Mouse (Mus musculus) MEL (cell line): ENCODE data around the gene Otogl. TPM values are rescaled to one million over a fixed set of nuclear protein-coding genes. Genes with fewer than 3 reads are reported as not detected.

ENCODE experiments used
- DNase-seq: peaks from one replicate; pipeline ENCODE4 v3.0.0; 2011; ENCODE audit warnings: low read depth, low spot score
- H3K27ac ChIP-seq: 2 replicates; pipeline ENCODE4 v1.5.1; 2012; ENCODE audit warnings: low read depth, mild to moderate bottlenecking, control low read depth, low read length, moderate library complexity; ENCODE audit not compliant: control insufficient read depth
- H3K27me3 ChIP-seq, 2 experiments: fragments of 150-350 bp in 1 of 2; sonication (generic) in 1 of 2; 2 replicates each; pipeline ENCODE4 v1.6.1; 2012; ENCODE audit warnings: low read length in 2 of 2, mild to moderate bottlenecking in 2 of 2, improper control_type of control experiment in 1 of 2, moderate library complexity in 1 of 2; ENCODE audit not compliant: insufficient read depth in 2 of 2, control insufficient read depth in 1 of 2
- H3K36me3 ChIP-seq, 2 experiments: 2 replicates each; pipeline ENCODE4 v1.6.1; 2012 to 2014; ENCODE audit warnings: low read length in 2 of 2, improper control_type of control experiment in 1 of 2, inconsistent platforms in 1 of 2, mild to moderate bottlenecking in 1 of 2; ENCODE audit not compliant: insufficient read depth in 2 of 2, control insufficient read depth in 1 of 2
- H3K4me1 ChIP-seq, 2 experiments: fragments of 150-350 bp in 1 of 2; sonication (generic) in 1 of 2; 2 replicates each; pipeline ENCODE4 v1.6.1; 2012; ENCODE audit warnings: low read length in 2 of 2, improper control_type of control experiment in 1 of 2, mild to moderate bottlenecking in 1 of 2; ENCODE audit not compliant: insufficient read depth in 2 of 2, control insufficient read depth in 1 of 2
- H3K4me3 ChIP-seq, 2 experiments: fragments of 150-350 bp in 1 of 2; sonication (generic) in 1 of 2; 2 replicates each; pipeline ENCODE4 v1.5.1; 2012; ENCODE audit warnings: low read depth in 2 of 2, low read length in 2 of 2, mild to moderate bottlenecking in 2 of 2, moderate library complexity in 2 of 2, control low read depth in 1 of 2, improper control_type of control experiment in 1 of 2; ENCODE audit not compliant: control insufficient read depth in 1 of 2, insufficient read depth in 1 of 2
- H3K79me2 ChIP-seq: 2 replicates; pipeline ENCODE4 v1.6.1; 2012; ENCODE audit warnings: mild to moderate bottlenecking, low read length, moderate library complexity; ENCODE audit not compliant: control insufficient read depth, poor library complexity, insufficient read depth
- H3K9ac ChIP-seq: 2 replicates; pipeline ENCODE4 v1.6.1; 2012; ENCODE audit warnings: low read depth, mild to moderate bottlenecking, control low read depth, low read length, moderate library complexity; ENCODE audit not compliant: control insufficient read depth, poor library complexity, severe bottlenecking
- H3K9me3 ChIP-seq: fragments of 150-350 bp; sonication (generic); replicated peaks from 2 replicates; pipeline ENCODE4 v1.6.1; 2012; ENCODE audit warnings: mild to moderate bottlenecking, low read length, improper control_type of control experiment, moderate library complexity; ENCODE audit not compliant: insufficient read depth
- BHLHE40 ChIP-seq: IDR thresholded peaks from 2 replicates; pipeline ENCODE4 v1.6.1; 2012; ENCODE audit warnings: low read depth, mild to moderate bottlenecking, inconsistent platforms, low read length, improper control_type of control experiment, borderline replicate concordance
- EP300 ChIP-seq, 2 experiments: IDR thresholded peaks; 2 replicates each; pipeline ENCODE4 v1.6.1; 2011; ENCODE audit warnings: improper control_type of control experiment in 2 of 2, low read length in 2 of 2, low read depth in 1 of 2, mild to moderate bottlenecking in 1 of 2
- ETS1 ChIP-seq: IDR thresholded peaks from 2 replicates; pipeline ENCODE4 v1.6.1; 2012; ENCODE audit warnings: low read depth, mild to moderate bottlenecking, inconsistent platforms, low read length, improper control_type of control experiment, moderate library complexity
- GABPA ChIP-seq: IDR thresholded peaks from 2 replicates; pipeline ENCODE4 v1.6.1; 2012; ENCODE audit warnings: low read depth, mild to moderate bottlenecking, inconsistent platforms, low read length, improper control_type of control experiment, moderate library complexity
- MAX ChIP-seq: IDR thresholded peaks from 2 replicates; pipeline ENCODE4 v1.6.1; 2011; ENCODE audit warnings: low read length, improper control_type of control experiment
- MEF2A ChIP-seq: IDR thresholded peaks from 2 replicates; pipeline ENCODE4 v1.6.1; 2014; ENCODE audit warnings: low read depth, mild to moderate bottlenecking, inconsistent platforms, low read length, improper control_type of control experiment; ENCODE audit not compliant: poor library complexity, insufficient replicate concordance, severe bottlenecking; ENCODE audit errors: extremely low read depth
- MYB ChIP-seq: IDR thresholded peaks from 2 replicates; pipeline ENCODE4 v1.6.1; 2011; ENCODE audit warnings: mild to moderate bottlenecking, low read depth, low read length, improper control_type of control experiment
- NELFE ChIP-seq: IDR thresholded peaks from 2 replicates; pipeline ENCODE4 v1.6.1; 2011; ENCODE audit warnings: low read depth, low read length, improper control_type of control experiment
- POLR2AphosphoS5 ChIP-seq: IDR thresholded peaks from 2 replicates; pipeline ENCODE4 v1.6.1; 2012; ENCODE audit warnings: low read depth, borderline replicate concordance, mild to moderate bottlenecking, inconsistent platforms, low read length, moderate library complexity, mixed read lengths
- RCOR1 ChIP-seq: IDR thresholded peaks from 2 replicates; pipeline ENCODE4 v1.6.1; 2012; ENCODE audit warnings: low read depth, mild to moderate bottlenecking, inconsistent platforms, low read length, improper control_type of control experiment
- SIN3A ChIP-seq: IDR thresholded peaks from 2 replicates; pipeline ENCODE4 v1.6.1; 2012; ENCODE audit warnings: low read length, improper control_type of control experiment, inconsistent platforms
- TBP ChIP-seq: IDR thresholded peaks from 2 replicates; pipeline ENCODE4 v1.8.0; 2011; ENCODE audit warnings: low read depth, low read length, improper control_type of control experiment
- TCF12 ChIP-seq: IDR thresholded peaks from 2 replicates; pipeline ENCODE4 v1.6.1; 2014; ENCODE audit warnings: low read depth, mild to moderate bottlenecking, inconsistent platforms, low read length, improper control_type of control experiment, moderate library complexity
- UBTF ChIP-seq: IDR thresholded peaks from 2 replicates; pipeline ENCODE4 v1.6.1; 2012; ENCODE audit warnings: low read depth, mild to moderate bottlenecking, inconsistent platforms, low read length, improper control_type of control experiment, moderate library complexity, borderline replicate concordance; ENCODE audit not compliant: insufficient read depth
- USF1 ChIP-seq: IDR thresholded peaks from 2 replicates; pipeline ENCODE4 v1.6.1; 2014; ENCODE audit warnings: low read depth, mild to moderate bottlenecking, inconsistent platforms, low read length, improper control_type of control experiment, moderate library complexity
- ZC3H11A ChIP-seq: IDR thresholded peaks from 2 replicates; pipeline ENCODE4 v1.6.1; 2012; ENCODE audit warnings: low read depth, mild to moderate bottlenecking, inconsistent platforms, low read length, improper control_type of control experiment
- ZMIZ1 ChIP-seq: IDR thresholded peaks from 2 replicates; pipeline ENCODE4 v1.6.1; 2012; ENCODE audit warnings: low read depth, mild to moderate bottlenecking, inconsistent platforms, low read length, improper control_type of control experiment, moderate library complexity
- polyA plus RNA-seq, 2 experiments: library from polyadenylated mRNA; stranded (reverse) in 1 of 2; unstranded in 1 of 2; fragments of >175 nt in 1 of 2; fragments of >200 nt in 1 of 2; gene quantifications; 2 replicates each; pipeline versions ENCODE4 v1.2.1 to v1.2.4; 2012; ENCODE audit warnings: low replicate concordance in 2 of 2, low read depth in 1 of 2; ENCODE audit not compliant: insufficient read length in 2 of 2, insufficient read depth in 1 of 2, missing spikeins in 1 of 2
- total RNA-seq: library from RNA; depleted of rRNA; stranded (reverse); fragments of 300-350 nt; gene quantifications from 2 replicates; pipeline ENCODE4 v1.2.3, GENCODE M21; 2012

Gene Otogl
- total and polyA plus RNA-seq, 3 experiments: not detected

GRCm38 (mm10) chr10:107901958-107902357 lies 10.0 kb downstream of the Otogl start:
- H3K79me2 ChIP-seq: no peaks in the 10 kb centered on the region
- H3K9me3 ChIP-seq: no peaks in the 10 kb centered on the region
- no peak overlapping the region for H3K4me3 ChIP-seq
- H3K9ac ChIP-seq: no peak overlapping the region
- H3K27me3 ChIP-seq: no peaks in the 10 kb centered on the region
- H3K4me1 ChIP-seq: no peaks in the 10 kb centered on the region
- no peak overlapping the region for H3K27ac ChIP-seq
- TF ChIP-seq NELFE: no peak
- TF ChIP-seq UBTF: no peak
- no peak for TF ChIP-seq MEF2A
- TF ChIP-seq, all 39 proteins: peak for 0
- no peaks in the 10 kb centered on the region for H3K36me3 ChIP-seq
- no peak for DNase-seq

DNA sequence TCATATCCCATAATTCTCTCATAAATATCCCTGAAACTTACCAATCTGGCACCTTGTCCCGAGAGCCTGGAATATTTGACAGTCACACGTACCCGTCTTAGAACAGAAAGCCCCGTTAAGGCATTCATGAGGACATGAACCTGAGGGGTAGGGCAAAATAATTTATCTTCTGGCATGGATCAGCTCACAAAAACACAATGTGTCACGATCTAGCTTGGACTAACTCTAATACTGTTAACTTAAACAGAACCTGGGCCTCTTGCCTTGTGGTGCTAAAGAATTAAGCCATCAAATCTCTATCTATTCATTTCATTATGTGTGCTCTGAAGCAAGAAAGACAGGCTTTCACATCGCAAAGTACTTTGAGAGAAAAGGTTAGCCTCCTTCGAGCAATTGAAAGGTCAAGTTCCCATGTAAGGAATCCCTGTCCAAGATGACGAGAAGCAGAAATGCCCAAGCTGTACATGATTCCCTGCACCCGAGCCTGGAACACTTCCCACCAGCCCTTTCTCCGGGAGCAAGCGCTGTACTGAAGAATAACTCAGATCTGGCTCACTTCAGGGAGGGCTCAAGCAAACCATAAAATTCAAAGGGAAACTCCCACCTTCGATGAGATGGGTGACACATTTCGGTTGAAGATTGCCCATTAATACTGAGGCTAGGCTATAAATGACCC lies 10.6 kb downstream of the Otogl start:
- Histone ChIP-seq H3K4me1 (no peaks in the 10 kb centered on the region), H3K9me3 (no peaks in the 10 kb centered on the region)
- TF ChIP-seq TBP (no peak), ETS1 (no peak), BHLHE40 (no peak), ZMIZ1 (no peak), USF1 (no peak), TCF12 (no peak), MYB (no peak), MAX (no peak)
- TF ChIP-seq, all 39 proteins: peak for 0
- Histone ChIP-seq H3K9ac (no peak overlapping the region), H3K79me2 (no peaks in the 10 kb centered on the region), H3K27me3 (no peaks in the 10 kb centered on the region), H3K4me3 (no peak overlapping the region), H3K36me3 (no peaks in the 10 kb centered on the region), H3K27ac (no peak overlapping the region)
- no peak for DNase-seq

DNA sequence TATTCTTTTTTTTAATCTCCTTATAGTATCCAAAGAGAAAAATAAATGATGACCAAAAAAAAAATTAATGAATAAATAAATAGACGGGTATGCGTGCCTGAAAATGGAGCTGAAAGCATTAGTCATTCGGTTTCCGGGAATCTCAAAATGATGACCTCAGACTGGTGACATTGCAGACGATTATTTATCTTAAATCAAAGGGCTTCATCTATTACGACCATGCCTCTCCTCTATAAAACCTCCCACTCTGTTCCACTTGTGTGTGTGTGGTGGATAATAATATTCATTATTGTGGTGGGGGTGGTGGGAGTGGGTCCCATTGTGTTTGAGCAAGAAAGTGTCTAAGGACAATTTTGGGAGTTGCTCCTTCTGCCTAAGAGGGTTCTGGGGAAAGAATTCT lies 12.0 kb downstream of the Otogl start:
- Histone ChIP-seq H3K9me3 (no peaks in the 10 kb centered on the region), H3K9ac (no peak overlapping the region), H3K36me3 (no peaks in the 10 kb centered on the region), H3K79me2 (no peaks in the 10 kb centered on the region), H3K27me3 (no peaks in the 10 kb centered on the region), H3K4me1 (no peaks in the 10 kb centered on the region), H3K27ac (no peak overlapping the region), H3K4me3 (no peak overlapping the region)
- DNase-seq: no peak
- TF ChIP-seq BHLHE40: no peak
- TF ChIP-seq POLR2AphosphoS5: no peak
- TF ChIP-seq ZC3H11A: no peak
- no peak for TF ChIP-seq SIN3A
- TF ChIP-seq MYB: no peak
- TF ChIP-seq EP300 (IDR thresholded peaks at IDR 0.05; ENCODE audit: low read depth in 1 of 2, low read length in 2 of 2): no peak
- no peak for TF ChIP-seq ZMIZ1
- no peak for TF ChIP-seq UBTF
- TF ChIP-seq RCOR1: no peak
- TF ChIP-seq GABPA: no peak
- no peak for TF ChIP-seq USF1
